Mouse (Mus musculus): ENCODE measurements around the gene Apoc1.

GRCm38 (mm10) chr7:19671511-19671910 lies 20.9 kb downstream of the Apoc1 start:
- no peak for TF ChIP-seq CTCF (IDR thresholded peaks at IDR 0.05; ENCODE audit: low read depth, low read length)
- no peak for TF ChIP-seq POLR2A (IDR thresholded peaks at IDR 0.05; ENCODE audit: borderline replicate concordance, low read depth, low read length)
